Mouse (Mus musculus): Measurements from ENCODE around the gene Gm2115.

GRCm38 (mm10) chr7:84590622-84591021, 61.9 kb downstream of the Gm2115 start:
- TF ChIP-seq CTCF (conservative IDR thresholded peaks at IDR 0.05 in 1 of 2, IDR thresholded peaks at IDR 0.05 in 1 of 2; ENCODE audit: low read depth in 2 of 2, low read length in 2 of 2) (no peak), POLR2A (IDR thresholded peaks at IDR 0.05; ENCODE audit: low read depth, low read length) (no peak)

Measured in CH12.LX (cell line).